Mouse (Mus musculus) thymus, adult 2 months (tissue): ENCODE measurements around the gene Kat8. TPM values are rescaled to one million over a fixed set of nuclear protein-coding genes. Genes with fewer than 3 reads are reported as not detected.

ENCODE experiments used
- DNase-seq: peaks from one replicate; pipeline ENCODE4 v3.0.0; 2021
- H3K27ac ChIP-seq: fragments of 200-500 bp; 2 replicates; pipeline ENCODE4 v1.5.1; 2012; ENCODE audit warnings: low read length, control low read depth; ENCODE audit not compliant: control insufficient read depth, insufficient read depth
- H3K27me3 ChIP-seq: fragments of 200-500 bp; 2 replicates; pipeline ENCODE4 v1.6.1; 2012; ENCODE audit warnings: mild to moderate bottlenecking, low read length, moderate library complexity, mixed read lengths; ENCODE audit not compliant: control insufficient read depth, insufficient read depth
- H3K36me3 ChIP-seq: fragments of 200-500 bp; 2 replicates; pipeline ENCODE4 v1.6.1; 2012; ENCODE audit warnings: mild to moderate bottlenecking, low read length, moderate library complexity; ENCODE audit not compliant: control insufficient read depth, insufficient read depth
- H3K4me1 ChIP-seq: fragments of 200-500 bp; replicated peaks from 2 replicates; pipeline ENCODE4 v1.6.1; 2012; ENCODE audit warnings: low read length; ENCODE audit not compliant: control insufficient read depth, insufficient read depth
- H3K4me3 ChIP-seq: fragments of 200-500 bp; 2 replicates; pipeline ENCODE4 v1.5.1; 2012; ENCODE audit warnings: mild to moderate bottlenecking, low read length, control low read depth, moderate library complexity; ENCODE audit not compliant: control insufficient read depth, insufficient read depth
- CTCF ChIP-seq: fragments of 200-500 bp; IDR thresholded peaks from 2 replicates; pipeline ENCODE4 v1.5.1; 2012; ENCODE audit warnings: mild to moderate bottlenecking, control low read depth, low read length, moderate library complexity, borderline replicate concordance; ENCODE audit not compliant: control insufficient read depth, poor library complexity, insufficient read depth; ENCODE audit errors: extremely low read depth
- POLR2A ChIP-seq: fragments of 200-500 bp; IDR thresholded peaks from 2 replicates; pipeline ENCODE4 v1.6.1; 2012; ENCODE audit warnings: mild to moderate bottlenecking, low read length, control low read depth, moderate library complexity; ENCODE audit not compliant: control insufficient read depth, poor library complexity, insufficient read depth; ENCODE audit errors: extremely low read depth
- WGBS: fragments of 180-500 bp; shearing (Covaris S2); methylation state at CpG from one replicate; pipeline ENCODE4 v1.1.7; 2018; 5-methylcytosine and 5-hydroxymethylcytosine counted together
- polyA plus RNA-seq: library from polyadenylated mRNA; depleted of rRNA; stranded (reverse); fragments of >200 nt; gene quantifications from 2 replicates; pipeline ENCODE4 v1.2.3, GENCODE M21; 2012

Kat8 gene
- polyA plus RNA-seq, 1 experiment: 29.4 TPM

DNA sequence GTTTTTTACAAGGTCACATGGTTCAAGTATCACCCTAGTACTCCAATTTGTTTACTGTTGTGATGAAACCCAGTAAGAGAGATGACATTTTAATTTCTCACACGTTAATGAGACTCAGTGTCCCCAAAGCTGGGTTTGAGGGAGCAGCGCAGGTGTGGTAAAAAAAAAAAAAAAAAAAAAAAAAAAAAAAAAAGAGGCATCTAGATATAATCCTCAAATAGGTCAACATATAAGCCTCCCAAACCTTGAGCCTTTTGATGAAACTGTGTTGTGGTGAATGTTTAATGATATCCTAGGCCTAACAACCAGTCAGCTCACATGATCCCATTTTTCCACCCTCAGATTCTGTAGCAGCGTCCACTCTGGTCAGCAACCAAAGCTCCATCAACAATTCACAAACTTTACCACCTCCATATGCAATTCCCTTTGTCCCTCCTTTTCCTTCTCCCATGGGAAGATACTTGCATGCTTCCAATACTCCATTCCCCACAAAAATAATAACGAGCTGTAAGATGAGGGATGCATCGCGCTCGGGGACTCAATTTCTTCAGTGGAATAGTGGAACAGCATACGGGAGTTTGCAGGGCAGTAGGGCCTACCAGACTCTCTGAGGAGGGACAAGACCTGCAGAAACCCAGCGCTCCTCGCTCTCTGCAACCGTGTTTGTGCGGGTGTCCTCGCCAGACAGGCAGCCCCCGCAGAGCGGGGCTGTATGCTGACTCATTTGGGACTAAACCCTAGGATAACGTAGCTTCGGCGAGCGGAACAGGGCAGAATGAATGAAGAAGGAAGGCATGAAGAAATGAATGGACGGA, 37.3 kb upstream of the Kat8 start:
- no peak for DNase-seq
- H3K4me3 ChIP-seq: peak overlapping the region; percentile 89
- no peaks in the 10 kb centered on the region for H3K27me3 ChIP-seq
- H3K36me3 ChIP-seq: peaks cover 13% of the 10 kb centered on the region
- H3K4me1 ChIP-seq: peaks cover 6% of the 10 kb centered on the region
- H3K27ac ChIP-seq: peak overlapping the region; percentile 15; the same call in 1 of the 2 replicates
- 4% methylated on average over 20 of the region's 20 CpGs for WGBS
- no peak for TF ChIP-seq POLR2A
- no peak for TF ChIP-seq CTCF

DNA sequence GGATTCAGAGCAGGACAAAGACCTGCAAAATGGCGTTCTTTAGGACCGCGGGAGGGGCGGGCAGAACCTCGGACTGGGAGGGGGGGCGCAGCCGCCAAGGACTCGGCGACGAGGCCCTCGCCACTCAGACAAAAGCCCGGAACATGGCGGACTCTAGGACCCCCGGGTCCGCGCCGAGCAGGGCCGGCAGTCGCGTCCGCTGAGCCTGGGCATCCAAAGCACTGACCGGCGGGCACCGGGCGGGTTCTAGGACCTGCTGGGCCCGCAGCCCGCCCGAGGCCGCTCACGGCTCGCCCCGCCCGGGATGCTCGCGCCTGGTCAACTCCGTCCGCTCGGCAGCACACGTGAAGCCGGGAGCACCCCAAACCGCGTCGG, 36.7 kb upstream of the Kat8 start:
- peak; percentile 92 for DNase-seq
- Histone ChIP-seq H3K36me3 (peaks cover 18% of the 10 kb centered on the region), H3K27ac (peak overlapping the region; percentile 82), H3K4me3 (peak overlapping the region; percentile 89), H3K27me3 (no peaks in the 10 kb centered on the region), H3K4me1 (peaks cover 6% of the 10 kb centered on the region)
- TF ChIP-seq CTCF (0 out of 2 replicates have a peak, but pooled peaks have one; percentile 18), POLR2A (no peak)
- 0% methylated on average over 43 of the region's 43 CpGs for WGBS

DNA sequence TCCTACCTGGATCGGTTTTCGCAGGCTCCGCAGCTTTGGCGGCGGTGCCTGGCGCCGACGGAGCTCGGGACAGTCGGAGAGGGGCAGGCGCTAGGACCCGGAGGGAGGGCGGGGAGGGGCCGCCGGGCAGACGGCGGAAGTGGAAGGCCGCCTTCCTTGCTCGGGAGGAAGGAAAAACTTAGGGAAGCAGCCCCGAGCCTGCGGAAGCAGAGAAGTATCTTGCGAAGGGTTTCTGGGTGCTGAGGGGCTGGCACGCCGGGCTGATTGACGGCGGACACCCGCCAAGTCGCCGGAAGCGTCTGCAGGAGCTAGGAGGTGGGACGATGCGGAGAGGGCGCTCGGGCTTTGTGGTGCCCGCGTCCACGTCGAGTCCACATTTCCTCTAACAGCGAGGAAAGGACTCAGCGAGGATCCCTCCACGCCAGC, 36.3 kb upstream of the Kat8 start, which contains the start of gene Zfp646:
TSS of gene Zfp646 (plus strand) at position 181 of the 426 bp plus-strand sequence.
- no peaks in the 10 kb centered on the region for H3K27me3 ChIP-seq
- H3K4me1 ChIP-seq: peaks cover 6% of the 10 kb centered on the region
- peak within 1 kb of the TSS; percentile 82 for H3K27ac ChIP-seq
- peak; percentile 71 for DNase-seq
- under 1% methylated on average over 41 of the region's 41 CpGs for WGBS
- H3K4me3 ChIP-seq: peak within 1 kb of the TSS; percentile 89
- TF ChIP-seq POLR2A (peak; percentile 55; the same call in 1 of the 2 replicates), CTCF (0 out of 2 replicates have a peak, but pooled peaks have one; percentile 6)
- H3K36me3 ChIP-seq: peaks cover 22% of the 10 kb centered on the region

DNA sequence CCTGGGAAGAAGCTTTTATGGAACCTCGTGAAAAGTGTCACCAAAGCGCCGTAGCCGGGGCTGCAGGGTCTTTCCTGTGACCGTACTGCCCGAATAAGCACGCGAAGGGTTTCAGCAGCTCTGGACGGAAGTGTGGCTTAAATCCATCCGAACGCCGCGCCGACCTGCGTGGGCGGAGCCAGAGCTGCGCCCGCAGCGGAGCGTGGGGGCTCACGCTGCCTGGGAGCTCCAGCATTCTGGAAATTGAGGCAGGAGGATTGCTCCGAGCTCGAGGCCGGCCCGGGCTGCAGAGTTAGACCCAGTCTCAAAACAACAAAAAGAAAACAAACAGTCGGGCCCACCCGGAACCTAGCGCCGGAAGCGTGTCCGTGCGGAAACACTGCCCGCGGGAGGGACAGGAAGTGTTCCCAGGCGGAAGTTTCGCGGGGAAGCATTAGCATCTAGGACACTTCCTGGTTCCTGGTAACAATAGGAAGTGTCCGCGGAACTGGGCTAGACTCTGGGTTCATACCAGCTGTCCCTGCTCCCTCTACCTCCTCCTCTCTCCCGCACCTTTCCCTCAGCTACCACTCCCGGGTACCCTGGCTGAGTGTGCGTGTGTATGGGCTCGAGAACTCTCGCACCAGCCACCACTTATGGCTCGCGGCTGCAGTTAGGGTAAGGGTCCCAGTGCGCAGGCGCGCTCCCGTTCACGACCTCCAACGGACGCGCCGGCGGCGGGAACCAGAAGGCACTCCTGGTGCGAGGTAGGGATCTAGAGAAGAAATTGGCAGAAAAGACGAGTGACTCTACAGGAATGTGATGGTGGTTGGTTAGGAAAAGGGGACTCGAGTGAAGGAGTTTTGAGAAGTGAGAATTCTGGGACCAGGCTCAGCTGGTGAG, 35.6 kb upstream of the Kat8 start, which contains the start of gene Zfp668:
TSS of gene Zfp668 (minus strand) at position 362 of the 882 bp plus-strand sequence.
- Histone ChIP-seq H3K27me3 (no peaks in the 10 kb centered on the region), H3K4me3 (peak within 1 kb of the TSS; percentile 89), H3K4me1 (peaks cover 6% of the 10 kb centered on the region), H3K36me3 (peaks cover 29% of the 10 kb centered on the region), H3K27ac (peak within 1 kb of the TSS; percentile 82)
- DNase-seq: peak; percentile 83
- WGBS: under 1% methylated on average over 60 of the region's 60 CpGs
- peak; percentile 49; the same call in 1 of the 2 replicates for TF ChIP-seq POLR2A
- TF ChIP-seq CTCF: peak; percentile 20; the same call in 1 of the 2 replicates

DNA sequence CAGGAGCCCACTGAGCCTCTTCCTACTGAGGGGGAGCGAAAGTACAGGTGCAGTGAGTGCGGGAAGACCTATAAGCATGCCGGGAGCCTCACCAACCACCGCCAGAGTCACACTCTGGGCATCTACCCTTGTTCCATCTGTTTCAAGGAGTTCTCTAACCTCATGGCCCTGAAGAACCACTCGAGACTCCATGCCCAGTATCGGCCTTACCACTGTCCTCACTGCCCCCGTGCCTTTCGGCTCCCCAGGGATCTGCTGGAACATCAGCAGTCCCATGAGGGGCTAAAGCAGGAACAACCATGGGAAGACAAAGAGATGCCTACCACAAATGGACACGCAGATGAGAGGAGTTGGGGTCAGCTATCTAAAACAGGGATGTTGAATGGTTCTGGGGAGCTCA, 33.0 kb upstream of the Kat8 start:
- no peak for DNase-seq
- Histone ChIP-seq H3K4me1 (peaks cover 14% of the 10 kb centered on the region), H3K4me3 (no peak overlapping the region), H3K27me3 (no peaks in the 10 kb centered on the region), H3K27ac (no peak overlapping the region), H3K36me3 (peaks cover 49% of the 10 kb centered on the region)
- WGBS: 99% methylated on average over 9 of the region's 9 CpGs
- TF ChIP-seq POLR2A (no peak), CTCF (no peak)

DNA sequence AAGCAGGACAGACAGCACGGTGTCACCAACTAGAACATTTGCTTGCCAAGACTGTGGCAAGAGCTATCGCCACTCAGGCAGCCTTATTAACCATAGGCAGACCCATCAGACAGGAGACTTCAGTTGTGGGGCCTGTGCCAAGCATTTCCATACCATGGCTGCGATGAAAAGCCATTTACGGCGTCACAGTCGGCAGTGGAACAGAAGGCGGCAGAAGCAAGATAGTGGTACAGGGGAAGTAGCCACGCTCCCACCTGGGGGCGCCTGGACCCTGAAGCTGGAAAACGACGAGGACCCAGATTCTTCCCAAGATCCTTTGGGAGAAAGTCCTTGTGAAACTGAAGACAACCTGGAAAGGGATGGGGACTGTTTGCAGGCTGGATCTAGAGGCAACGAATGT, 31.9 kb upstream of the Kat8 start:
- Histone ChIP-seq H3K27me3 (no peaks in the 10 kb centered on the region), H3K4me3 (no peak overlapping the region), H3K27ac (no peak overlapping the region), H3K4me1 (peaks cover 14% of the 10 kb centered on the region), H3K36me3 (peaks cover 58% of the 10 kb centered on the region)
- DNase-seq: no peak
- 96% methylated on average over 12 of the region's 12 CpGs for WGBS
- no peak for TF ChIP-seq CTCF
